Mouse (Mus musculus): ENCODE results near the gene Tmem219. TPM values are rescaled to one million over a fixed set of nuclear protein-coding genes. Genes with fewer than 3 reads are reported as not detected.
A peak's percentile ranks its signal among the peaks of the same experiment; 100 is the strongest.

The Tmem219 gene
- polyA plus RNA-seq, 1 experiment from 2014 or later = 36.3 TPM

GRCm38 (mm10) chr7:126867534-126867933, 55.2 kb downstream of the Tmem219 start:
- Histone ChIP-seq H3K27me3 (ENCODE audit: control insufficient read depth, insufficient read depth, low read length) (no peaks in the 10 kb centered on the region), H3K9ac (ENCODE audit: low read length) (no peak overlapping the region), H3K4me1 (replicated peaks; ENCODE audit: control insufficient read depth, insufficient read depth) (peaks cover 5% of the 10 kb centered on the region; the same call in 1 of the 2 replicates), H3K27ac (replicated peaks) (no peak overlapping the region), H3K4me2 (replicated peaks; ENCODE audit: low read depth) (no peak overlapping the region), H3K4me3 (ENCODE audit: low read depth, low read length) (no peak overlapping the region), H3K9me3 (ENCODE audit: control insufficient read depth, low read length) (no peaks in the 10 kb centered on the region), H3K36me3 (ENCODE audit: control insufficient read depth, insufficient read depth, low read length) (peaks cover 41% of the 10 kb centered on the region)
- TF ChIP-seq CTCF (IDR thresholded peaks at IDR 0.05; ENCODE audit: low read depth) (no peak), EP300 (optimal IDR thresholded peaks at IDR 0.05) (no peak)
- ATAC-seq (ENCODE audit: low FRiP score, low TSS enrichment) (no peak), DNase-seq (ENCODE audit: low spot score) (no peak)
- 88% methylated on average over 2 of the region's 2 CpGs for WGBS

DNA sequence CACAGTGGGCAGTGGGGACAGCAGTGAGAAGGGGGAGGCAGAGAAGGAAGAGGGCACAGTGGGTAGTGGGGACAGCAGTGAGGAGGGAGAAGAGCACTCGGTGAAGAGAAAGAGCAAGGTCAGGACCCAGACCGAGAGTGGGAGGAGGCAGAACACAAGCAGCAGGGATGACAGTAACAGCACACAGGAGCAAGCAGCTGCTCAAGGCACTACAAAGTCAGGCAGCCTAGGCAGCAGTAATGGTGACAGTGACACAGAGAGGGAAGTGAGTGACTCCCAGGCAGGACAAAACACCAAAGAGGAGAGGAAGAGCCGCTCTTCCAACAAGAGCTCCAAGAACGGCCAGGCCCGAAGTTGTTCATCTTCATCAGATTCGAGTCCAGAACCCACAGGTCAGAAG, 58.9 kb downstream of the Tmem219 start:
- TF ChIP-seq EP300 (optimal IDR thresholded peaks at IDR 0.05) (no peak), CTCF (IDR thresholded peaks at IDR 0.05; ENCODE audit: low read depth) (no peak)
- no peak overlapping the region for H3K9ac ChIP-seq (ENCODE audit: low read length)
- 55% methylated on average over 6 of the region's 6 CpGs for WGBS
- H3K27ac ChIP-seq (replicated peaks) = no peak overlapping the region
- no peak for DNase-seq (ENCODE audit: low spot score)
- H3K27me3 ChIP-seq (ENCODE audit: control insufficient read depth, insufficient read depth, low read length) = no peaks in the 10 kb centered on the region
- H3K9me3 ChIP-seq (ENCODE audit: control insufficient read depth, low read length) = no peaks in the 10 kb centered on the region
- H3K4me1 ChIP-seq (replicated peaks; ENCODE audit: control insufficient read depth, insufficient read depth) = peaks cover 5% of the 10 kb centered on the region; the same call in 1 of the 2 replicates
- H3K4me2 ChIP-seq (replicated peaks; ENCODE audit: low read depth) = peak overlapping the region; percentile 55; the same call in 1 of the 2 replicates
- peaks cover 14% of the 10 kb centered on the region for H3K36me3 ChIP-seq (ENCODE audit: control insufficient read depth, insufficient read depth, low read length)
- H3K4me3 ChIP-seq (ENCODE audit: low read depth, low read length) = no peak overlapping the region
- no peak for ATAC-seq (ENCODE audit: low FRiP score, low TSS enrichment)

GRCm38 (mm10) chr7:126862147-126862784, 60.5 kb downstream of the Tmem219 start, which contains the start of gene Ino80e:
Ino80e (minus strand) TSS chr7:126862377.
- DNase-seq (ENCODE audit: low spot score) (peak; percentile 94), ATAC-seq (ENCODE audit: low FRiP score, low TSS enrichment) (peak; percentile 74)
- Histone ChIP-seq H3K4me3 (ENCODE audit: low read depth, low read length) (peak within 1 kb of the TSS; percentile 67), H3K27me3 (ENCODE audit: control insufficient read depth, insufficient read depth, low read length) (no peaks in the 10 kb centered on the region), H3K9me3 (ENCODE audit: control insufficient read depth, low read length) (no peaks in the 10 kb centered on the region), H3K4me1 (replicated peaks; ENCODE audit: control insufficient read depth, insufficient read depth) (peaks cover 5% of the 10 kb centered on the region; the same call in 1 of the 2 replicates), H3K9ac (ENCODE audit: low read length) (peak within 1 kb of the TSS; percentile 65), H3K4me2 (replicated peaks; ENCODE audit: low read depth) (peak within 1 kb of the TSS; percentile 55), H3K27ac (replicated peaks) (peak within 1 kb of the TSS; percentile 35), H3K36me3 (ENCODE audit: control insufficient read depth, insufficient read depth, low read length) (peaks cover 10% of the 10 kb centered on the region)
- WGBS = under 1% methylated on average over 41 of the region's 41 CpGs
- TF ChIP-seq CTCF (IDR thresholded peaks at IDR 0.05; ENCODE audit: low read depth) (peak; percentile 30; the same call in 1 of the 2 replicates), EP300 (optimal IDR thresholded peaks at IDR 0.05) (no peak)

DNA sequence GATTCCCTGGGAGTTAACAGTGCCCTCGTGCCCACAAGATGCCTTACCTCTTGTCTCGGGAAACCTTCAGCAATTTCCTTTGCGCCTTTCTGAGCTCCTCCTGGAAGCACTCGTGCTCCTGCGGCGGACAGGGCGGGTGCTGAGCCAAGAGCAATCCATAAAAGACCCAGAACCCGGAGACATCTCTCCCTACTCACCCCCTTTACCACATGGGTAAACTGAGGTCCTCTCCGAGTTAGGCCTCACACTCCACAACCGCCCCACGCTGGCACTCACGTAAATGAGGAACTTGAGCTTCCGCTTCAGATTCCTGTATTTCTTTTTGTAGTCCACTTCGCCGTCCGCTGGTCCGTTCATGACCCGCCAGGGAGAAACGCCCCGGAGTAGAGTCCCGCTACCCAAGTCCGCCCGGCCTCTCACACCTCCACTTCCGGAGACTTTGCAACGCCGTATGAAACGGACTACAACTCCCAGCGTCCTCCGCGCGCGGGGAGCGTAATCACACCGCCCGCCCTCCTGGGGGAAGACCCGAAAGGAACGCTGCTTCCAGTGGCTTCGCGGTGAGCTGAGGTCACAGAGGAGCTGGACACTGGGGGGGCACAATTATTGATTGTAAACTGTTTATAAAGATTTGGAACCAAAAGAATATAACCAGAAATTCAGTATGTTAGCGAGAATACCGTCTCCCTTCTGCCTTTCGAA, 61.1 kb downstream of the Tmem219 start, which contains the start of gene Hirip3:
Hirip3 (plus strand) TSS at position 544 of the 702 bp plus-strand sequence.
- H3K27ac ChIP-seq (replicated peaks) = peak within 1 kb of the TSS; percentile 35

GRCm38 (mm10) chr7:126860987-126861386, 61.7 kb downstream of the Tmem219 start:
- Histone ChIP-seq H3K4me3 (ENCODE audit: low read depth, low read length) (peak overlapping the region; percentile 67), H3K4me2 (replicated peaks; ENCODE audit: low read depth) (peak overlapping the region; percentile 55), H3K4me1 (replicated peaks; ENCODE audit: control insufficient read depth, insufficient read depth) (peaks cover 5% of the 10 kb centered on the region; the same call in 1 of the 2 replicates), H3K27me3 (ENCODE audit: control insufficient read depth, insufficient read depth, low read length) (no peaks in the 10 kb centered on the region), H3K9me3 (ENCODE audit: control insufficient read depth, low read length) (no peaks in the 10 kb centered on the region), H3K9ac (ENCODE audit: low read length) (peak overlapping the region; percentile 65), H3K36me3 (ENCODE audit: control insufficient read depth, insufficient read depth, low read length) (no peaks in the 10 kb centered on the region; the same call in 1 of the 2 replicates), H3K27ac (replicated peaks) (no peak overlapping the region)
- no peak for DNase-seq (ENCODE audit: low spot score)
- no peak for ATAC-seq (ENCODE audit: low FRiP score, low TSS enrichment)
- no peak for TF ChIP-seq EP300 (optimal IDR thresholded peaks at IDR 0.05)
- no peak for TF ChIP-seq CTCF (IDR thresholded peaks at IDR 0.05; ENCODE audit: low read depth)
- WGBS = 56% methylated on average over 5 of the region's 5 CpGs

More for the DNA sequence above, 61.1 kb downstream of the Tmem219 start, which contains the start of gene Hirip3:
- Histone ChIP-seq H3K9me3 (ENCODE audit: control insufficient read depth, low read length) (no peaks in the 10 kb centered on the region), H3K4me3 (ENCODE audit: low read depth, low read length) (peak within 1 kb of the TSS; percentile 67), H3K4me1 (replicated peaks; ENCODE audit: control insufficient read depth, insufficient read depth) (peaks cover 5% of the 10 kb centered on the region; the same call in 1 of the 2 replicates), H3K4me2 (replicated peaks; ENCODE audit: low read depth) (peak within 1 kb of the TSS; percentile 55), H3K27me3 (ENCODE audit: control insufficient read depth, insufficient read depth, low read length) (no peaks in the 10 kb centered on the region), H3K9ac (ENCODE audit: low read length) (peak within 1 kb of the TSS; percentile 65), H3K36me3 (ENCODE audit: control insufficient read depth, insufficient read depth, low read length) (peaks cover 3% of the 10 kb centered on the region)
- WGBS = under 1% methylated on average over 42 of the region's 42 CpGs
- TF ChIP-seq CTCF (IDR thresholded peaks at IDR 0.05; ENCODE audit: low read depth) = no peak
- TF ChIP-seq EP300 (optimal IDR thresholded peaks at IDR 0.05) = no peak
- ATAC-seq (ENCODE audit: low FRiP score, low TSS enrichment) (peak; percentile 94), DNase-seq (ENCODE audit: low spot score) (peak; percentile 96)

All from stomach, postnatal 0 days (tissue).